Mouse (Mus musculus): Measurements from ENCODE around the gene Akap11. TPM values are rescaled to one million over a fixed set of nuclear protein-coding genes. Genes with fewer than 3 reads are reported as not detected.

The Akap11 gene
- polyA plus RNA-seq (2015; fragmentation: Nextera tagmentation; extraction: Ambion mirVana) = 12.2 and 13.0 TPM in 2 replicates

DNA sequence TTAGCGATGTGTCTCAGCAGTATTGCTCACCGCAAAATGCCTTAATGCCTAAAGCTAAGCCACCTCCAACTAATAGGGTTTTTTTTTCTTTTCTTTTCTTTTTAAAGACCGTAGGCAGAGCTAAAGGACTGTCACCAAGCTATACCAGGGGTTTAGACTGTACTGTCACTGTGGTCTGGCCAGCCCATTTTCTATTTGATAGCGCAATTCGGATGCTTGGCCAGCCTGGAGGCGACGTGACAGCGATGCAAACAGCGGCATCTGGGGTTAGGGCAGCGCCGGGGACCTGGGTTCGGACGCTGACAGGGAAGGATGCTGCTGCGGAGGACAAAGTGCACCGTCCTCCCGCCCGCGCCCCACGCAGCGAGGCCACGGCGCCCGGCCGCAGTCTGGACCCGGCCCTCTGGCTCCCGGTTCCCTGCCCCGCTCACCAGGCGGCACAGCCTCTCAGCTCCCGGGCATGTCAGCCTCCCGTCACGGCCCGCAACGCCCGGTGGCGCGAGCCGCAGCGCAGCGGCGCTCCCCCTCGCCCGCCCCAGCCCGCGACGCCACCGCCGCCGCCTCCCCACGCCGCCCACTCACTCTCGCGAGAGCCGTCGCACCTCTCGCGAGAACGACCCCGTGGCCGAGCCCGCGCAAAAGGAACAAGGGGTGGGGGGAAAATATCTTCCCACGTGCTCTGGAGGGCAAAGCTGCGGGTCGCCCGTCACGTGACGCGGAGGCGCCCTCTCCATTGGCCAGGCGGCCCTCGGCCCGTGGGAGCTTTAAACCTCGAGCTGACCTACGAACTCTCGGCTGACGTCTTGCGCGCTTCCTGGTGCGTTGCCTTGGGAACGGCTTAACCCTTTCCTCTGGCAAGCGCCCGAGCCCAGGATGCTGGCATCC lies at the start of gene Akap11:
TSS of gene Akap11 (minus strand) at position 528 of the 885 bp plus-strand sequence.
- H3K27ac ChIP-seq = peak within 1 kb of the TSS; percentile 90
- peak within 1 kb of the TSS; percentile 54 for H3K4me2 ChIP-seq (ENCODE audit: low read length)
- H3K9me3 ChIP-seq (replicated peaks; ENCODE audit: low read length) = no peaks in the 10 kb centered on the region
- peak within 1 kb of the TSS; percentile 75 for H3K4me3 ChIP-seq (replicated peaks; ENCODE audit: low read depth, low read length)
- peaks cover 27% of the 10 kb centered on the region; the same call in 1 of the 2 replicates for H3K4me1 ChIP-seq (replicated peaks; ENCODE audit: insufficient read depth, low read length)
- WGBS = under 1% methylated on average over 77 of the region's 82 CpGs
- peak within 1 kb of the TSS; percentile 91 for H3K9ac ChIP-seq (ENCODE audit: low read depth, low read length)
- DNase-seq (ENCODE audit: low spot score) (peak; percentile 97), ATAC-seq (replicated peaks; ENCODE audit: low FRiP score, low read depth) (peak; percentile 95)
- no peak for TF ChIP-seq CTCF (IDR thresholded peaks at IDR 0.05; ENCODE audit: low read depth)
- H3K27me3 ChIP-seq (ENCODE audit: insufficient read depth, low read length) = no peaks in the 10 kb centered on the region
- H3K36me3 ChIP-seq (ENCODE audit: insufficient read depth, low read length) = no peaks in the 10 kb centered on the region

DNA sequence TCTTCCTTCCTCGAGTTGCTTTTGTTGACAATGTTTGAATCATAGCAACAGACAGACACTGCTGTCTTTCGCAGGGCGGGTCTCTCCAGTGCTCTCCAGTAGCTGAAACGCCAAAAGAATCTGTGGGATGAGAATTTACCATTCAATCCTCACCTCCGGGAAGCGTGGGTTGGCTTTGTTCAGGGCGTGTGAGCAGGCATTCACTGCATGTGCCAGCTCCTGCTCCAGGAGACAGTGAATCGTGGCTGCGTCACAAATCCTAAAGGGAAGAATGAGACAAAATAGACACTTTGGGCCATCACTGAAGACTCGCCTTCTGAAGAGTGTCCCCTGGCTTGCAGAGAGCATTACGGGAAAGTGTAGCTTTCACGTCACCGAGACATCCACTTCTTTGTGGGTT lies 47.6 kb upstream of the Akap11 start:
- H3K36me3 ChIP-seq (ENCODE audit: insufficient read depth, low read length) = peaks cover 33% of the 10 kb centered on the region
- ATAC-seq (replicated peaks; ENCODE audit: low FRiP score, low read depth) (no peak), DNase-seq (ENCODE audit: low spot score) (no peak)
- no peak for TF ChIP-seq CTCF (IDR thresholded peaks at IDR 0.05; ENCODE audit: low read depth)
- no peaks in the 10 kb centered on the region for H3K9me3 ChIP-seq (replicated peaks; ENCODE audit: low read length)
- no peak overlapping the region for H3K4me2 ChIP-seq (ENCODE audit: low read length)
- no peak overlapping the region for H3K27ac ChIP-seq
- no peaks in the 10 kb centered on the region for H3K4me1 ChIP-seq (replicated peaks; ENCODE audit: insufficient read depth, low read length)
- no peak overlapping the region for H3K9ac ChIP-seq (ENCODE audit: low read depth, low read length)
- no peaks in the 10 kb centered on the region for H3K27me3 ChIP-seq (ENCODE audit: insufficient read depth, low read length)
- WGBS = 89% methylated on average over 13 of the region's 13 CpGs
- H3K4me3 ChIP-seq (replicated peaks; ENCODE audit: low read depth, low read length) = no peak overlapping the region

DNA sequence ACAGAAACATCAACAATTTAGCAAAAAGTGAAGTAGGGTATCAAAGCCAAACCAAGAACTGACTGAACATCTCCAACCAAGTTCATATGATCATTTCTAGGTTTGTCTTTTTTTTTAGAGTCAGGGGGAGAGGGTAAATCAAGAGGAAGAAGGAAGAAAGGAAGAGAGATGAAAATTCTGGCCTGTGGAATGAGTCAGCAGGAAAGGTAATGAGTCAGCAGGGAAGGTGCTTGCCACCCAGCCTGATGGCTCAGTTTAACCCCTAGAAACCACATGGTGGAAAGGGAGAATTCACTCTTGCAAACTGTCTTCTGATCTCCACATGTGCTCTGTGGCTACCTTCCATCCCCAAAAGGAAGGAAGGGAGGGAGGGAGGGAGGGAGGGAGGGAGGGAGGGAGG lies 46.6 kb upstream of the Akap11 start:
- no peak for TF ChIP-seq CTCF (IDR thresholded peaks at IDR 0.05; ENCODE audit: low read depth)
- H3K27me3 ChIP-seq (ENCODE audit: insufficient read depth, low read length) = no peaks in the 10 kb centered on the region
- no peak overlapping the region for H3K4me2 ChIP-seq (ENCODE audit: low read length)
- no peak overlapping the region for H3K9ac ChIP-seq (ENCODE audit: low read depth, low read length)
- H3K27ac ChIP-seq = no peak overlapping the region
- H3K9me3 ChIP-seq (replicated peaks; ENCODE audit: low read length) = no peaks in the 10 kb centered on the region
- peaks cover 37% of the 10 kb centered on the region for H3K36me3 ChIP-seq (ENCODE audit: insufficient read depth, low read length)
- H3K4me3 ChIP-seq (replicated peaks; ENCODE audit: low read depth, low read length) = no peak overlapping the region
- H3K4me1 ChIP-seq (replicated peaks; ENCODE audit: insufficient read depth, low read length) = no peaks in the 10 kb centered on the region
- DNase-seq (ENCODE audit: low spot score) = no peak
- ATAC-seq (replicated peaks; ENCODE audit: low FRiP score, low read depth) = no peak

DNA sequence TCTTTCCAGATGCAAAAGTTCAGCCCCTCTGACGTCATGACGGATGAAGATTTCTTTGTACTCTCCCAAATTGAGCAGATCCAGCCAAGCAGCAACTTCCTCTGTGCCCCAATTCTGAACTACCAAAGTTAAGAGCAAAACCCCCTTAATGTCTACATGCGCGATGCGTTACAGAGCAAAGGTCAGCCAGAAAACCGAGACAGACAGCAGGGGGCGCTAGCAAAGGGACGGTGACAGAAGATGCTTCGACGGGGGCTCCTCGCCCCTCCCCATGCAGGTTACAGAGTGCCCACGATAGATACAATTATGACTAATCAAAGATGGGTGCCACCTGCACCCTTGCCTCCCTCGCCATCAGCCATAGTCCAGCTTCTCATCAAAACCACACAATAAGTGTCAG lies 39.3 kb upstream of the Akap11 start:
- Histone ChIP-seq H3K4me1 (replicated peaks; ENCODE audit: insufficient read depth, low read length) (no peaks in the 10 kb centered on the region), H3K9ac (ENCODE audit: low read depth, low read length) (no peak overlapping the region), H3K27me3 (ENCODE audit: insufficient read depth, low read length) (no peaks in the 10 kb centered on the region), H3K36me3 (ENCODE audit: insufficient read depth, low read length) (peaks cover 19% of the 10 kb centered on the region; the same call in 1 of the 2 replicates), H3K4me3 (replicated peaks; ENCODE audit: low read depth, low read length) (no peak overlapping the region), H3K9me3 (replicated peaks; ENCODE audit: low read length) (no peaks in the 10 kb centered on the region), H3K4me2 (ENCODE audit: low read length) (no peak overlapping the region), H3K27ac (no peak overlapping the region)
- ATAC-seq (replicated peaks; ENCODE audit: low FRiP score, low read depth) = no peak
- WGBS = 81% methylated on average over 13 of the region's 13 CpGs
- peak; percentile 22; the same call in 1 of the 2 replicates for TF ChIP-seq CTCF (IDR thresholded peaks at IDR 0.05; ENCODE audit: low read depth)
- no peak for DNase-seq (ENCODE audit: low spot score)

DNA sequence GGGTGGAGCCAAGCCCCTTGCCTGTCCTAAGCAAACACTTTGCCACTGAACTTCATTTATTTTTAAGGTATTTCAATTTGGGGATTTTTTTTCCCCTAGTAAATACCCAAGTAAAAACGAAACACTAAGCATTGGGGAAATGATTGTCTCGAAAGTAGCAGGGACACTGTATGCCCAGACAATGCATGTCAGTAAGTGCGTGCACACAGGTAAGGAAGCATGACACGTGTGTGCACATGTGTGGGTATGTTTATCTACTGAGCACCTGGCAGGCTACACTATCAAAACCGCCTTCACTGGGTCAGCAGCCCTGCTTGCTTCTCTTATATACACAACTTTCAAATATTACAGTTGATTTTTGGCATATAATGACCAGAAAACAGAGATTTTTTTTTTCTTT lies 31.8 kb upstream of the Akap11 start:
- DNase-seq (ENCODE audit: low spot score) (no peak), ATAC-seq (replicated peaks; ENCODE audit: low FRiP score, low read depth) (no peak)
- 90% methylated on average over 5 of the region's 5 CpGs for WGBS
- Histone ChIP-seq H3K4me2 (ENCODE audit: low read length) (no peak overlapping the region), H3K27me3 (ENCODE audit: insufficient read depth, low read length) (no peaks in the 10 kb centered on the region), H3K4me3 (replicated peaks; ENCODE audit: low read depth, low read length) (no peak overlapping the region), H3K27ac (no peak overlapping the region), H3K9ac (ENCODE audit: low read depth, low read length) (no peak overlapping the region), H3K36me3 (ENCODE audit: insufficient read depth, low read length) (peaks cover 7% of the 10 kb centered on the region; the same call in 1 of the 2 replicates), H3K9me3 (replicated peaks; ENCODE audit: low read length) (no peaks in the 10 kb centered on the region), H3K4me1 (replicated peaks; ENCODE audit: insufficient read depth, low read length) (no peaks in the 10 kb centered on the region)
- no peak for TF ChIP-seq CTCF (IDR thresholded peaks at IDR 0.05; ENCODE audit: low read depth)

DNA sequence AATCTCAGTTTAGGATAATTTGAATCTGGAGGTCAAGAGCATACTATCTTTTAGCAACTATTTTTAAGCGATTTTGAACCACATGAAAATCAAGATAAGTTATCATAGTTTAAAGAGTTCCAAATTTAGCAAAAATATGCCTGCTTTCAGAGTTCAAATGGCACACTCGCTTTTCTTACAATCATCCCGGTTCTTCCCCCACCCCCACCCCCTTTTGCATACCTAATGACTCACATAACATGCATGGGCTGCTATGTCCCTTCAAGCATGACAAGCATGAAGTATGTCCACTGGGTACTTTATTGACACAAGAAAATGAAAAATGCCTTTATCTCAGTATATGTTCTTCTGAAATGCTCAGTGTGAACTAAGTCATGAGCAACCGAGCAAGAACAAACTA lies 29.8 kb upstream of the Akap11 start:
- no peak for TF ChIP-seq CTCF (IDR thresholded peaks at IDR 0.05; ENCODE audit: low read depth)
- Histone ChIP-seq H3K27me3 (ENCODE audit: insufficient read depth, low read length) (no peaks in the 10 kb centered on the region), H3K27ac (no peak overlapping the region), H3K9me3 (replicated peaks; ENCODE audit: low read length) (no peaks in the 10 kb centered on the region), H3K4me2 (ENCODE audit: low read length) (no peak overlapping the region), H3K9ac (ENCODE audit: low read depth, low read length) (no peak overlapping the region), H3K4me1 (replicated peaks; ENCODE audit: insufficient read depth, low read length) (no peaks in the 10 kb centered on the region), H3K4me3 (replicated peaks; ENCODE audit: low read depth, low read length) (no peak overlapping the region), H3K36me3 (ENCODE audit: insufficient read depth, low read length) (peaks cover 5% of the 10 kb centered on the region; the same call in 1 of the 2 replicates)
- DNase-seq (ENCODE audit: low spot score) = no peak
- 54% methylated on average over 4 of the region's 4 CpGs for WGBS
- no peak for ATAC-seq (replicated peaks; ENCODE audit: low FRiP score, low read depth)

Measured in kidney, postnatal 0 days (tissue).